Mouse (Mus musculus) neural tube, embryonic 14.5 days (tissue): ENCODE measurements around the gene Fam53b. TPM values are rescaled to one million over a fixed set of nuclear protein-coding genes. Genes with fewer than 3 reads are reported as not detected.

Source experiments
- ATAC-seq: fragments of 200-750 bp; cut with Nextera tagmentation; 2 replicates; pipeline ENCODE4 v1.8.0; 2017; ENCODE audit warnings: low read depth, mild to moderate bottlenecking, moderate TSS enrichment, moderate library complexity
- H3K27ac ChIP-seq: fragments of 300-500 bp; sonication (generic); 2 replicates; pipeline ENCODE4 v1.5.1; 2014; ENCODE audit warnings: low read depth, mild to moderate bottlenecking, control low read depth, low read length, moderate library complexity, mixed read lengths
- H3K27me3 ChIP-seq: fragments of 300-500 bp; sonication (generic); 2 replicates; pipeline ENCODE4 v1.6.1; 2014; ENCODE audit warnings: low read length; ENCODE audit not compliant: control insufficient read depth, insufficient read depth
- H3K36me3 ChIP-seq: fragments of 300-500 bp; sonication (generic); 2 replicates; pipeline ENCODE4 v1.6.1; 2014; ENCODE audit warnings: low read length, mixed read lengths; ENCODE audit not compliant: control insufficient read depth, insufficient read depth
- H3K4me1 ChIP-seq: fragments of 300-500 bp; sonication (generic); 2 replicates; pipeline ENCODE4 v1.6.1; 2014; ENCODE audit warnings: low read length; ENCODE audit not compliant: control insufficient read depth, insufficient read depth
- H3K4me2 ChIP-seq: fragments of 300-500 bp; sonication (generic); 2 replicates; pipeline ENCODE4 v1.6.1; 2014; ENCODE audit warnings: mild to moderate bottlenecking, low read depth, low read length, control low read depth
- H3K4me3 ChIP-seq: fragments of 300-500 bp; sonication (generic); 2 replicates; pipeline ENCODE4 v1.5.1; 2014; ENCODE audit warnings: low read depth, low read length, control low read depth, mixed read lengths
- H3K9ac ChIP-seq: fragments of 300-500 bp; sonication (generic); replicated peaks from 2 replicates; pipeline ENCODE4 v1.6.1; 2014; ENCODE audit warnings: low read depth, mild to moderate bottlenecking, control low read depth, low read length, mixed read lengths
- H3K9me3 ChIP-seq: fragments of 300-500 bp; sonication (generic); 2 replicates; pipeline ENCODE4 v1.6.1; 2016; ENCODE audit warnings: low read length; ENCODE audit not compliant: control insufficient read depth
- WGBS: fragments of 180-500 bp; shearing (Covaris S2); extraction: QIAGEN DNeasy Blood & Tissue Kit; methylation state at CpG from one replicate; pipeline ENCODE4 v1.1.7; 2014; 5-methylcytosine and 5-hydroxymethylcytosine counted together
- polyA plus RNA-seq: library from polyadenylated mRNA; unstranded; fragments of >200 nt; fragmentation: Nextera tagmentation; extraction: Ambion mirVana; gene quantifications from 2 replicates; pipeline ENCODE4 v1.2.1, GENCODE M21; 2014

The Fam53b gene
- polyA plus RNA-seq, 1 experiment from 2014 or later = 11.8 TPM

- H3K9me3 ChIP-seq = no peaks in the 10 kb centered on the region
- no peak for ATAC-seq
- H3K4me2 ChIP-seq = no peak overlapping the region
- no peak overlapping the region; the same call in 1 of the 2 replicates for H3K27ac ChIP-seq
- no peak overlapping the region for H3K4me3 ChIP-seq
- H3K36me3 ChIP-seq = no peaks in the 10 kb centered on the region
- H3K4me1 ChIP-seq = peaks cover 11% of the 10 kb centered on the region
- no peak overlapping the region for H3K9ac ChIP-seq
- 25% methylated on average over 6 of the region's 6 CpGs for WGBS
- no peaks in the 10 kb centered on the region for H3K27me3 ChIP-seq
These were observed 82.1 kb downstream of the Fam53b start for GRCm38 (mm10) chr7:132731558-132731957.

- no peak overlapping the region for H3K4me2 ChIP-seq
- H3K27me3 ChIP-seq = no peaks in the 10 kb centered on the region
- ATAC-seq = no peak
- H3K9ac ChIP-seq = no peak overlapping the region
- H3K27ac ChIP-seq = no peak overlapping the region
- no peaks in the 10 kb centered on the region for H3K36me3 ChIP-seq
- no peaks in the 10 kb centered on the region for H3K9me3 ChIP-seq
- no peak overlapping the region for H3K4me3 ChIP-seq
- H3K4me1 ChIP-seq = peaks cover 11% of the 10 kb centered on the region
- WGBS = 59% methylated on average over 7 of the region's 7 CpGs
These were observed 83.2 kb downstream of the Fam53b start for GRCm38 (mm10) chr7:132730510-132730909.

- Histone ChIP-seq H3K36me3 (no peaks in the 10 kb centered on the region), H3K4me2 (no peak overlapping the region), H3K9ac (no peak overlapping the region), H3K27ac (no peak overlapping the region), H3K4me1 (peaks cover 10% of the 10 kb centered on the region), H3K9me3 (no peaks in the 10 kb centered on the region), H3K27me3 (no peaks in the 10 kb centered on the region), H3K4me3 (no peak overlapping the region)
- ATAC-seq = no peak
- WGBS = 76% methylated on average over 4 of the region's 4 CpGs
These were observed 84.4 kb downstream of the Fam53b start for GRCm38 (mm10) chr7:132729093-132729831.

- no peak for ATAC-seq
- 63% methylated on average over 13 of the region's 13 CpGs for WGBS
- no peak overlapping the region for H3K27ac ChIP-seq
These were observed 87.4 kb downstream of the Fam53b start for GRCm38 (mm10) chr7:132726106-132726861.

GRCm38 (mm10) chr7:132724501-132725062, 89.1 kb downstream of the Fam53b start:
- Histone ChIP-seq H3K27ac (no peak overlapping the region), H3K4me1 (no peaks in the 10 kb centered on the region), H3K4me2 (no peak overlapping the region), H3K9me3 (no peaks in the 10 kb centered on the region), H3K9ac (no peak overlapping the region), H3K4me3 (no peak overlapping the region), H3K36me3 (no peaks in the 10 kb centered on the region), H3K27me3 (no peaks in the 10 kb centered on the region)
- no peak for ATAC-seq
- 87% methylated on average over 5 of the region's 5 CpGs for WGBS

More at GRCm38 (mm10) chr7:132726106-132726861, 87.4 kb downstream of the Fam53b start:
- H3K36me3 ChIP-seq = no peaks in the 10 kb centered on the region
- no peak overlapping the region for H3K4me2 ChIP-seq
- no peaks in the 10 kb centered on the region for H3K27me3 ChIP-seq
- H3K9me3 ChIP-seq = no peaks in the 10 kb centered on the region
- no peaks in the 10 kb centered on the region for H3K4me1 ChIP-seq
- no peak overlapping the region for H3K4me3 ChIP-seq
- H3K9ac ChIP-seq = no peak overlapping the region

- Histone ChIP-seq H3K27ac (no peak overlapping the region), H3K27me3 (no peaks in the 10 kb centered on the region), H3K4me3 (no peak overlapping the region), H3K36me3 (no peaks in the 10 kb centered on the region), H3K4me2 (no peak overlapping the region), H3K9ac (no peak overlapping the region), H3K9me3 (no peaks in the 10 kb centered on the region), H3K4me1 (no peaks in the 10 kb centered on the region)
- no peak for ATAC-seq
- 84% methylated on average over 11 of the region's 11 CpGs for WGBS
These were observed 89.8 kb downstream of the Fam53b start for GRCm38 (mm10) chr7:132723906-132724305.

GRCm38 (mm10) chr7:132722401-132723370, 91.0 kb downstream of the Fam53b start:
- H3K9me3 ChIP-seq = no peaks in the 10 kb centered on the region
- no peaks in the 10 kb centered on the region for H3K36me3 ChIP-seq
- no peak overlapping the region for H3K27ac ChIP-seq
- H3K4me1 ChIP-seq = no peaks in the 10 kb centered on the region
- ATAC-seq = no peak
- 85% methylated on average over 12 of the region's 12 CpGs for WGBS
- H3K4me2 ChIP-seq = no peak overlapping the region
- no peaks in the 10 kb centered on the region for H3K27me3 ChIP-seq
- H3K4me3 ChIP-seq = no peak overlapping the region
- H3K9ac ChIP-seq = no peak overlapping the region

GRCm38 (mm10) chr7:132720562-132720961, 93.1 kb downstream of the Fam53b start:
- no peak overlapping the region for H3K27ac ChIP-seq
- no peaks in the 10 kb centered on the region for H3K4me1 ChIP-seq
- no peak overlapping the region for H3K4me2 ChIP-seq
- ATAC-seq = no peak; the same call in 1 of the 2 replicates
- no peak overlapping the region for H3K9ac ChIP-seq
- no peaks in the 10 kb centered on the region for H3K27me3 ChIP-seq
- peaks cover 1% of the 10 kb centered on the region; the same call in 1 of the 2 replicates for H3K36me3 ChIP-seq
- 74% methylated on average over 8 of the region's 8 CpGs for WGBS
- no peak overlapping the region for H3K4me3 ChIP-seq
- no peaks in the 10 kb centered on the region for H3K9me3 ChIP-seq
